Mouse (Mus musculus): Measurements from ENCODE around the gene Astn1. TPM values are rescaled to one million over a fixed set of nuclear protein-coding genes. Genes with fewer than 3 reads are reported as not detected.

Gene Astn1
- polyA plus RNA-seq, 1 experiment = 0.28 TPM

- H3K27me3 ChIP-seq (ENCODE audit: control insufficient read depth, insufficient read depth, low read length) = no peaks in the 10 kb centered on the region
- H3K4me1 ChIP-seq (ENCODE audit: control insufficient read depth, insufficient read depth, low read length) = no peaks in the 10 kb centered on the region
- no peak for TF ChIP-seq CTCF (IDR thresholded peaks at IDR 0.05; ENCODE audit: control insufficient read depth, insufficient read depth, insufficient replicate concordance, low read depth, low read length)
- TF ChIP-seq POLR2A (IDR thresholded peaks at IDR 0.05; ENCODE audit: control insufficient read depth, low read depth, low read length) = no peak
- H3K36me3 ChIP-seq (ENCODE audit: control insufficient read depth, insufficient read depth, low read length) = no peaks in the 10 kb centered on the region
- H3K27ac ChIP-seq (ENCODE audit: control insufficient read depth, insufficient read depth, low read depth, low read length) = no peak overlapping the region
- H3K4me3 ChIP-seq (ENCODE audit: control insufficient read depth, low read depth, low read length) = no peak overlapping the region
Measured at GRCm38 (mm10) chr1:158697859-158698569, 335.9 kb downstream of the Astn1 start.

GRCm38 (mm10) chr1:158699276-158699675 lies 337.2 kb downstream of the Astn1 start:
- Histone ChIP-seq H3K27ac (ENCODE audit: control insufficient read depth, insufficient read depth, low read depth, low read length) (no peak overlapping the region), H3K27me3 (ENCODE audit: control insufficient read depth, insufficient read depth, low read length) (no peaks in the 10 kb centered on the region), H3K4me3 (ENCODE audit: control insufficient read depth, low read depth, low read length) (no peak overlapping the region), H3K4me1 (ENCODE audit: control insufficient read depth, insufficient read depth, low read length) (no peaks in the 10 kb centered on the region), H3K36me3 (ENCODE audit: control insufficient read depth, insufficient read depth, low read length) (no peaks in the 10 kb centered on the region)
- TF ChIP-seq CTCF (IDR thresholded peaks at IDR 0.05; ENCODE audit: control insufficient read depth, insufficient read depth, insufficient replicate concordance, low read depth, low read length) = no peak

DNA sequence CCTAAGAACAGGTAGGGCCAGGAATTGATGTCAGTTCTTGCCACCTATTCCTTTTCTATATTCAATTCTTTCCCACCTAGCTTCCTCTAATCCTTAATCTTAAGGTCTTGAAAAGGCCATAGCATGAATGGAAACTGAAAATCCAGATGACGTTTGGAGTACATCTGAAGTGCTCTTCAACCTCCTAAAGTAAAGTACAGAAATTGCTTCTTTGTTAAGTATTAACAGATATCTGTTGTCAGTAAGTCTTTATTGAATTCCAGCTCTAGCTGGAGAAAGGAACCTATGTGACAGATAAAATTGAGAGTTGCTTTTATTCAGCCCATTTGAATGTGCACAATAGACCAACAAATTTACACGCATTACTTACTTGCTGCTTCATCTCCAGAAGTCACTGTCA lies 338.1 kb downstream of the Astn1 start:
- no peak for TF ChIP-seq POLR2A (IDR thresholded peaks at IDR 0.05; ENCODE audit: control insufficient read depth, low read depth, low read length)
- H3K27me3 ChIP-seq (ENCODE audit: control insufficient read depth, insufficient read depth, low read length) = no peaks in the 10 kb centered on the region
- no peak overlapping the region for H3K27ac ChIP-seq (ENCODE audit: control insufficient read depth, insufficient read depth, low read depth, low read length)
- no peaks in the 10 kb centered on the region for H3K4me1 ChIP-seq (ENCODE audit: control insufficient read depth, insufficient read depth, low read length)
- H3K36me3 ChIP-seq (ENCODE audit: control insufficient read depth, insufficient read depth, low read length) = no peaks in the 10 kb centered on the region
- no peak overlapping the region for H3K4me3 ChIP-seq (ENCODE audit: control insufficient read depth, low read depth, low read length)

DNA sequence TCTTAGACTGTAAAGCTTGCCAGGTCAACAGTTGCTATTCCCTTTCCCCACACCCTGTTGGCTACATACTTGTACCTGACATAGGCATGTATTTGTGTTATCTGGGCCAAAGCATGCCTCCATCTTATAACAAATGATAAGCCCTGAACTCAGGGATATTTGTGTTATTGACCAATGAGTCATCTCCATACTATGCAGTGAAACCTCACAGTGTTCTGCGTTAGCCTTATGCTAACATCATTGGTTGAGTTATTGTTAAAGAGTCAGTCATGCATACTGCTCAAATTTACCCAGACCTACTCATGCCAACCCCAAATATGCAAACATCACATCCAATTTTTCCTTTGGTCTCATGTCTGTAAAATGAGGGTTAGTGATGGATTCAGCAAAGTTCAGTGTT lies 339.3 kb downstream of the Astn1 start:
- TF ChIP-seq CTCF (IDR thresholded peaks at IDR 0.05; ENCODE audit: control insufficient read depth, insufficient read depth, insufficient replicate concordance, low read depth, low read length) (no peak), POLR2A (IDR thresholded peaks at IDR 0.05; ENCODE audit: control insufficient read depth, low read depth, low read length) (no peak)
- Histone ChIP-seq H3K27me3 (ENCODE audit: control insufficient read depth, insufficient read depth, low read length) (no peaks in the 10 kb centered on the region), H3K4me1 (ENCODE audit: control insufficient read depth, insufficient read depth, low read length) (no peaks in the 10 kb centered on the region)

DNA sequence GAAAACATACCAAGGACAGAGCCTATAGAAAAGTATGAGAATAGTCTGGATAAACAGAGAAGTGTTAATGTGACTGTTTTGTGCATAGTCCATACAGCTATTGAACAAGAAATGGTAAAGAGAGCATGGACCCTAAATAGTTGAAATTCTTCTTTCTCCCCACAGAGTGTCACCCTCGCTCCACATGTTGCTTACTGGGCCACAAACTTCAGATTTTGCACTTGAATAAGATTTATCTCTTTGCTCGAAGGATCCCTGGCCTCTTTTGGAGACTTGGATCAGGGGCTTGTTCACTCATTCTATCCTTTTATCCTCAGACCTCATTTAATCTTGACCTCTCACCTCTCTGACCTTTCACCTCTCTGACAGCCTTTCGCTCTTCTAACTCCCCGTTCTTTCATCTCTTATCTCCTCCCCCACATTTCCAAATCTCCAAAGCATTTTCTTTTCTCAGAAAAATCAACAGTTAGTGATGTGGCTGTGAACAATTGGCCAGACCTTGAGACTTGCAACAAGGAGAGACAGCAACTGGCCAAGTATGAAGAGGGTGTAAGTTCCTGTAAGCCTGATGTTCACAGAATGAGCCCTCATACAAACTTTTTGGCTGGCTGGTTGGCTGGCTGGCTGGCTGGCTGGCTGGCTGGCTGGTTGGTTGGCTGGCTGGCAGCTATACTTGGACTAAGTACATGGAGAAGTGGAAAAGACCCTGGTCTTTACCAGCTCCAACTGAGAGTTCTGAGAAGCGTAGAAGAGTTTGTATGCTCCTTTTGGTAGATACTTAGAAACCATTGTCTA lies 351.4 kb downstream of the Astn1 start:
- TF ChIP-seq POLR2A (IDR thresholded peaks at IDR 0.05; ENCODE audit: control insufficient read depth, low read depth, low read length) (no peak), CTCF (IDR thresholded peaks at IDR 0.05; ENCODE audit: control insufficient read depth, insufficient read depth, insufficient replicate concordance, low read depth, low read length) (no peak)
- H3K36me3 ChIP-seq (ENCODE audit: control insufficient read depth, insufficient read depth, low read length) = no peaks in the 10 kb centered on the region

More for the DNA sequence above, 339.3 kb downstream of the Astn1 start:
- H3K27ac ChIP-seq (ENCODE audit: control insufficient read depth, insufficient read depth, low read depth, low read length) = no peak overlapping the region
- H3K36me3 ChIP-seq (ENCODE audit: control insufficient read depth, insufficient read depth, low read length) = no peaks in the 10 kb centered on the region
- no peak overlapping the region for H3K4me3 ChIP-seq (ENCODE audit: control insufficient read depth, low read depth, low read length)

DNA sequence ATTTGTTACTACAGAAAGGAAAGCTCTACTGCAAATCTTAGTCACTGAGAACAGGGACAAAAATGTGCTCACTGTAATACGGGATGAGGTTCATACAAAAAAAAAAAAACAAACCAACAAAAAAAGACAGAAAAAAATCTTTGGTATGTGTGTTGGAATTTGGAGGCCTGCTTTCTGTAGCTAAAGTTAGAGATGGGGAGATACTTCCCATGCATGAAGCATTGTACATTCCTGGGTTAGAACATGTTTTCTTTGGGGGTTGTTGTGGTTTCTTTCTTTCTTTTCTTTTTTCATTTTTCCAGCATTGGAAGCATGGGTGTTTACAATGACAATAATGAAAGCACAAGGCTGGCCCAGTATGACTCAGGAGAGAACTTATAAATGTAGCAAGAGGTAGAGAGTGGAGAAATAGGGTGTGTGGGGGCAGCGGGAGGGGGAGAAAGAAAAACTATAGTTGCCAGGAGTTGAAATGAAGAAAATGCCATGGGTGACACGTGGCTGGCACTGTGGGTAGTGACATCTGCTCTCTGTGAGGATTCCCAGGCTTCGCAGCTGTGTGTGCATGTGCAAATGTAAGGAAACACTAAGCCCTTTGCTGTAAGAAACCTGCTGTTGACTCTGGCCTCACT lies 370.9 kb downstream of the Astn1 start:
- Histone ChIP-seq H3K27me3 (ENCODE audit: control insufficient read depth, insufficient read depth, low read length) (no peaks in the 10 kb centered on the region), H3K27ac (ENCODE audit: control insufficient read depth, insufficient read depth, low read depth, low read length) (no peak overlapping the region), H3K36me3 (ENCODE audit: control insufficient read depth, insufficient read depth, low read length) (no peaks in the 10 kb centered on the region), H3K4me3 (ENCODE audit: control insufficient read depth, low read depth, low read length) (no peak overlapping the region), H3K4me1 (ENCODE audit: control insufficient read depth, insufficient read depth, low read length) (no peaks in the 10 kb centered on the region)
- no peak for TF ChIP-seq POLR2A (IDR thresholded peaks at IDR 0.05; ENCODE audit: control insufficient read depth, low read depth, low read length)
- TF ChIP-seq CTCF (IDR thresholded peaks at IDR 0.05; ENCODE audit: control insufficient read depth, insufficient read depth, insufficient replicate concordance, low read depth, low read length) = no peak

More for the DNA sequence above, 351.4 kb downstream of the Astn1 start:
- Histone ChIP-seq H3K27ac (ENCODE audit: control insufficient read depth, insufficient read depth, low read depth, low read length) (no peak overlapping the region), H3K27me3 (ENCODE audit: control insufficient read depth, insufficient read depth, low read length) (no peaks in the 10 kb centered on the region), H3K4me1 (ENCODE audit: control insufficient read depth, insufficient read depth, low read length) (no peaks in the 10 kb centered on the region), H3K4me3 (ENCODE audit: control insufficient read depth, low read depth, low read length) (no peak overlapping the region)

- Histone ChIP-seq H3K36me3 (ENCODE audit: control insufficient read depth, insufficient read depth, low read length) (no peaks in the 10 kb centered on the region), H3K27me3 (ENCODE audit: control insufficient read depth, insufficient read depth, low read length) (no peaks in the 10 kb centered on the region), H3K4me1 (ENCODE audit: control insufficient read depth, insufficient read depth, low read length) (no peaks in the 10 kb centered on the region), H3K27ac (ENCODE audit: control insufficient read depth, insufficient read depth, low read depth, low read length) (no peak overlapping the region), H3K4me3 (ENCODE audit: control insufficient read depth, low read depth, low read length) (no peak overlapping the region)
- TF ChIP-seq POLR2A (IDR thresholded peaks at IDR 0.05; ENCODE audit: control insufficient read depth, low read depth, low read length) = no peak
- no peak for TF ChIP-seq CTCF (IDR thresholded peaks at IDR 0.05; ENCODE audit: control insufficient read depth, insufficient read depth, insufficient replicate concordance, low read depth, low read length)
Measured at GRCm38 (mm10) chr1:158739132-158739919, 377.3 kb downstream of the Astn1 start.
